Mouse (Mus musculus) limb, embryonic 15.5 days (tissue): ENCODE results near the gene Tbc1d16. TPM values are rescaled to one million over a fixed set of nuclear protein-coding genes. Genes with fewer than 3 reads are reported as not detected.
"Not testable (repeated sequence)": the region's sequence is repeated elsewhere in the genome, so short reads cannot be mapped to it uniquely, and the experiment has no call there.

ENCODE experiments used
- ATAC-seq: fragments of 200-750 bp; cut with Nextera tagmentation; 2 replicates; pipeline ENCODE4 v1.8.0; 2017; ENCODE audit warnings: low read depth, moderate TSS enrichment; ENCODE audit not compliant: insufficient number of reproducible peaks, low FRiP score, low TSS enrichment
- H3K27ac ChIP-seq: fragments of 300-500 bp; sonication (generic); 2 replicates; pipeline ENCODE4 v1.5.1; 2015; ENCODE audit warnings: moderate library complexity, mild to moderate bottlenecking, inconsistent platforms
- H3K27me3 ChIP-seq: fragments of 300-500 bp; sonication (generic); 2 replicates; pipeline ENCODE4 v1.6.1; 2015; ENCODE audit warnings: inconsistent platforms
- H3K36me3 ChIP-seq: fragments of 300-500 bp; sonication (generic); 2 replicates; pipeline ENCODE4 v1.6.1; 2015; ENCODE audit warnings: inconsistent platforms
- H3K4me1 ChIP-seq: fragments of 300-500 bp; sonication (generic); 2 replicates; pipeline ENCODE4 v1.6.1; 2015; ENCODE audit warnings: inconsistent platforms
- H3K4me2 ChIP-seq: fragments of 300-500 bp; sonication (generic); 2 replicates; pipeline ENCODE4 v1.6.1; 2015; ENCODE audit warnings: mild to moderate bottlenecking, inconsistent platforms
- H3K4me3 ChIP-seq: fragments of 300-500 bp; sonication (generic); 2 replicates; pipeline ENCODE4 v1.5.1; 2015; ENCODE audit warnings: mild to moderate bottlenecking, inconsistent platforms
- H3K9ac ChIP-seq: fragments of 300-500 bp; sonication (generic); 2 replicates; pipeline ENCODE4 v1.6.1; 2015; ENCODE audit warnings: inconsistent platforms
- H3K9me3 ChIP-seq: fragments of 300-500 bp; sonication (generic); 2 replicates; pipeline ENCODE4 v1.6.1; 2016; ENCODE audit warnings: inconsistent platforms
- WGBS: fragments of 180-500 bp; shearing (Covaris S2); methylation state at CpG from one replicate; pipeline ENCODE4 v1.1.7; 2015; 5-methylcytosine and 5-hydroxymethylcytosine counted together
- polyA plus RNA-seq: library from polyadenylated mRNA; unstranded; fragments of >200 nt; fragmentation: Nextera tagmentation; extraction: Ambion mirVana; gene quantifications from 2 replicates; pipeline ENCODE4 v1.2.1, GENCODE M21; 2015

Tbc1d16 gene
- polyA plus RNA-seq, result 17.4 and 18.3 TPM in 2 replicates

DNA sequence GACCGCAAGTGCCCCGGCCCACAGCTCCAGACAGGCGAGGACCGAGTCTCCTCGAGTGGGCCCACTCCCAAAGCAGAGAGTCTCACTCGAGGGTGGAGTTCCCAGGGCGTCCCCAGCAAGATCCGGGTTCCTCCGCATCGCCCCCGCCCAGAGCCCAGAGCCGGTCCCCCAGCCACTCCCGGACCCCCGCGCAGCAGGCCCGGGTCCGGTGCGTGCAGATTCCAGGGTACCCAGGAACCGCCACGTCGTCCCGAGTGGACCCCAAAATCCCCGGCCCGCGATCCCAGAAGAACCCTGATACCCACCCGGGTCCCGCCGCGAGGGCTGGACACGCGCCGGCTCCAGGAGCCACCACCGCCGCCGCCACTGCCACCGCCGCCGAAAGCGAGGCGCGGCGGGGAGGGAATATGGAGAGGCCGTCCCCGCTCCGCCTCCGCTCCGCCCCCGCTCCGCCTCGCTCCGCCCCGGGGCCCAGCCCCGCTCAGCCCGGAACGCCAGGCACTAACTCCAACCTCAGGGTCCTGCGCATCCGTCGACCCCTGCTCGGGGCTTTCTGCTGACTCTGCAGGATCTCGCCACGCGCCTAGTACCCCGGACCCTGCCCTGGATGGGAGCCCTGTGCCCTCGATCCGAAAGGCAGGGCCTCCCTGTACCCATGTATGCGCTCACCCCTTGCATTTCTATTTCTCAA, at the start of gene Tbc1d16, which contains the start of gene Ccdc40:
Gene Tbc1d16 (minus strand): TSS at position 409 of the 691 bp plus-strand sequence.
Gene Ccdc40 (plus strand): TSS at position 482 of the 691 bp plus-strand sequence.
- Histone ChIP-seq H3K4me2 (peak within 1 kb of the TSS; percentile 99), H3K9ac (peak within 1 kb of the TSS; percentile 59), H3K4me3 (peak within 1 kb of the TSS; percentile 66), H3K27me3 (0 out of 2 replicates have a peak, but pooled peaks cover 6% of the 10 kb centered on the region), H3K4me1 (peaks cover 49% of the 10 kb centered on the region), H3K36me3 (no peaks in the 10 kb centered on the region), H3K27ac (peak within 1 kb of the TSS; percentile 54), H3K9me3 (no peaks in the 10 kb centered on the region)
- 1% methylated on average over 64 of the region's 66 CpGs for WGBS
- peak; percentile 85 for ATAC-seq

GRCm38 (mm10) chr11:119273186-119273930, 45.1 kb upstream of the Tbc1d16 start:
- no peak overlapping the region for H3K4me3 ChIP-seq
- no peak overlapping the region for H3K4me2 ChIP-seq
- H3K27ac ChIP-seq, result no peak overlapping the region
- H3K4me1 ChIP-seq, result peaks cover 12% of the 10 kb centered on the region
- no peaks in the 10 kb centered on the region for H3K27me3 ChIP-seq
- peaks cover 53% of the 10 kb centered on the region for H3K36me3 ChIP-seq
- no peak overlapping the region for H3K9ac ChIP-seq
- no peaks in the 10 kb centered on the region for H3K9me3 ChIP-seq
- ATAC-seq, result no peak
- WGBS, result 84% methylated on average over 8 of the region's 8 CpGs

- 79% methylated on average over 3 of the region's 3 CpGs for WGBS
- peaks cover 47% of the 10 kb centered on the region for H3K36me3 ChIP-seq
These were observed 44.2 kb upstream of the Tbc1d16 start for GRCm38 (mm10) chr11:119272492-119272891.

GRCm38 (mm10) chr11:119268557-119269195, 40.4 kb upstream of the Tbc1d16 start:
- 76% methylated on average over 16 of the region's 16 CpGs for WGBS
- Histone ChIP-seq H3K4me2 (peak overlapping the region; percentile 84), H3K4me3 (peak overlapping the region; percentile 75), H3K9me3 (no peaks in the 10 kb centered on the region), H3K27me3 (no peaks in the 10 kb centered on the region), H3K4me1 (peaks cover 23% of the 10 kb centered on the region), H3K36me3 (peaks cover 20% of the 10 kb centered on the region), H3K27ac (no peak overlapping the region), H3K9ac (peak overlapping the region; percentile 60; the same call in 1 of the 2 replicates)
- no peak for ATAC-seq

More at GRCm38 (mm10) chr11:119272492-119272891, 44.2 kb upstream of the Tbc1d16 start:
- H3K9ac ChIP-seq, H3K4me3 ChIP-seq, H3K27me3 ChIP-seq, H3K27ac ChIP-seq, H3K4me2 ChIP-seq, ATAC-seq, H3K9me3 ChIP-seq: not testable (repeated sequence)
- H3K4me1 ChIP-seq, result peaks cover 19% of the 10 kb centered on the region

GRCm38 (mm10) chr11:119267768-119268556, 39.7 kb upstream of the Tbc1d16 start, which contains the start of gene Gaa:
TSS of gene Gaa (plus strand) at chr11:119267887.
- Histone ChIP-seq H3K4me1 (peaks cover 23% of the 10 kb centered on the region), H3K4me3 (peak within 1 kb of the TSS; percentile 75), H3K36me3 (peaks cover 14% of the 10 kb centered on the region), H3K4me2 (peak within 1 kb of the TSS; percentile 84), H3K9ac (peak within 1 kb of the TSS; percentile 60), H3K27ac (0 out of 2 replicates have a peak within 1 kb of the TSS, but pooled peaks have one; percentile 28), H3K27me3 (no peaks in the 10 kb centered on the region), H3K9me3 (no peaks in the 10 kb centered on the region)
- peak; percentile 78 for ATAC-seq
- 3% methylated on average over 52 of the region's 52 CpGs for WGBS

DNA sequence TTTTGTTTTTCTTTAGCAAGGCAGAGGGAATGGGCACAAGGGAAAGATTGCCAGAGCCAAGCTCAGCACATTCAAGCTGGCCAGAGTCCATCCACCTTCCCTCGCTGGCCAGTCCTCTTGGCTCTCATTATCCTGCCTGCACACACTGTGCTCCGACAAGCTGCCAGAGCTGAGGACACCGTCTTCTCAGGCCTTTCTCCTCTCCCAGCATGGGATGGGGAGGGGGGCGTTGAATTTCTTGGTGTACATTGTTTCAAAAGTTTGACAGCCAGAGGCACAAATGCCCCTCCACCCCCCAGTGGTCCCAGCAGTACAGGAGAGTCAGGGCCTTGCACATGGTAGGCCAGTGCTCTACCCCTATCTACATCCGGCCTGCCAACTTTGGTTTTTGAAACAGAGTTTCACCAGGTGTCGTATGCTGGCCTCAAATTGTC, 39.0 kb upstream of the Tbc1d16 start:
- Histone ChIP-seq H3K4me2 (peak overlapping the region; percentile 84), H3K36me3 (peaks cover 7% of the 10 kb centered on the region), H3K4me1 (peaks cover 23% of the 10 kb centered on the region), H3K27me3 (no peaks in the 10 kb centered on the region), H3K27ac (no peak overlapping the region), H3K9ac (no peak overlapping the region), H3K4me3 (peak overlapping the region; percentile 75; the same call in 1 of the 2 replicates), H3K9me3 (no peaks in the 10 kb centered on the region)
- ATAC-seq, result peak; percentile 22; the same call in 1 of the 2 replicates
- WGBS, result 51% methylated on average over 6 of the region's 6 CpGs

DNA sequence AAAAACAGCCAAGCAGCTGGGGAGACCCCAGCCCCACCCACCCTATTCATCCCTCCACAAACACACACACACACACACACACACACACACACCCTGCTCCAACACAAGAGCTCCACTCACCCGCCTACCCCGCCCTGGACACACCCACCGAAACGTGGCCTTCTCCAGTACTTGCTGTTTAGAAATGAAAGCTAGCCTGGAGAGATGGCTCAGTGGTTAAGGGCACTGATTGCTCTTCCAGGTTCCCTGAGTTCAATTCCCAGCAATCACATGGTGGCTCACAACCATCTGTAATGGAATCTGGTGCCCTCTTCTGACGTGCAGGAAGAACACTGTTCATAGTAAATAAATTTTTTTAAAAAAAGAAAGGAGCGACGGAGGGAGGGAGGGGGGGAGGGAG, 37.5 kb upstream of the Tbc1d16 start:
- H3K27me3 ChIP-seq, result no peaks in the 10 kb centered on the region
- no peak for ATAC-seq
- H3K4me2 ChIP-seq, result no peak overlapping the region
- H3K36me3 ChIP-seq, result no peaks in the 10 kb centered on the region; the same call in 1 of the 2 replicates
- H3K27ac ChIP-seq, result no peak overlapping the region
- peaks cover 23% of the 10 kb centered on the region for H3K4me1 ChIP-seq
- 72% methylated on average over 7 of the region's 7 CpGs for WGBS
- H3K9me3 ChIP-seq, result no peaks in the 10 kb centered on the region
- no peak overlapping the region for H3K4me3 ChIP-seq
- H3K9ac ChIP-seq, result no peak overlapping the region

DNA sequence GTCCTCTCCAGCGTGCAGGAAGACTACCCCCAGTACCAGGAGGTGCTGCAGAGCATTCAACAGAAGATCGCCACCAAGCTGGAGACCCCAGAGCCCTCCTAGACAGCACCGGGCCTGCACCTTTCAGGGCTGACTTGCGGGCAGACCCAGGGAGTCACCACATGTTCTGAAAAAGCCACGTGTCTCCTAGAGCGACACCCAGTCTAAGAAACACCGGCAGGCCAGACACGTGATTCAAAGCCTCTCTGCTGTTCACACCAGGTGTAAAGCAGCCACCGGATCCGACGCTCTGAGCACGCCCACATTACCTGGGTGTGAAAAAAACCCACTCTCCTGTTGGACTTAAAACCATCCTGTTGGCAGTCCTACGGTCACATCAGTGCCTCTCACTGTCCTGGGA, 36.1 kb upstream of the Tbc1d16 start:
- Histone ChIP-seq H3K36me3 (no peaks in the 10 kb centered on the region), H3K9ac (no peak overlapping the region), H3K27me3 (no peaks in the 10 kb centered on the region), H3K4me3 (no peak overlapping the region), H3K27ac (no peak overlapping the region), H3K4me2 (no peak overlapping the region), H3K9me3 (no peaks in the 10 kb centered on the region), H3K4me1 (peaks cover 18% of the 10 kb centered on the region)
- no peak for ATAC-seq
- 92% methylated on average over 13 of the region's 13 CpGs for WGBS

DNA sequence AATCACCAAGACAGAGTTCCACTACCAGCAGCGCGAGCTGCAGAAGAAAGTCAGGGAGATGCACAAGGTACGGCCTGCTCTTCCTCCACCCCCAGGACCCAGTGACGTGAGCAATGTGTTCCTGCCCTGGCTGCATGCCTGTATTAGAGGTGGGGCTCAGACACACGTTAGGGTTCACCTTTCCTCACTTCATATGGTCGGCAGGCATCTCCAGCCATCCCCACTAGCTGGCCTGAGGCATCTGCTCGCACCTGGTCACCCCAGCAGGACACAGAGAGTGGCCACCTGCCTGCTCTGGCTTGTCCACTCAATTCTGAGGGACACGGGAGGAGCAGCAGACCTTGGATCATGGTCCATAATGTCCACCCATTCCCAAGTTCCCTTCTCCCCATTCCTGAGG, 31.7 kb upstream of the Tbc1d16 start:
- 82% methylated on average over 8 of the region's 8 CpGs for WGBS
- no peaks in the 10 kb centered on the region for H3K36me3 ChIP-seq
- H3K9me3 ChIP-seq, result no peaks in the 10 kb centered on the region
- no peak for ATAC-seq
- no peak overlapping the region for H3K27ac ChIP-seq
- no peak overlapping the region for H3K9ac ChIP-seq
- H3K4me2 ChIP-seq, result no peak overlapping the region
- H3K4me3 ChIP-seq, result no peak overlapping the region
- H3K4me1 ChIP-seq, result peaks cover 3% of the 10 kb centered on the region; the same call in 1 of the 2 replicates
- H3K27me3 ChIP-seq, result no peaks in the 10 kb centered on the region

DNA sequence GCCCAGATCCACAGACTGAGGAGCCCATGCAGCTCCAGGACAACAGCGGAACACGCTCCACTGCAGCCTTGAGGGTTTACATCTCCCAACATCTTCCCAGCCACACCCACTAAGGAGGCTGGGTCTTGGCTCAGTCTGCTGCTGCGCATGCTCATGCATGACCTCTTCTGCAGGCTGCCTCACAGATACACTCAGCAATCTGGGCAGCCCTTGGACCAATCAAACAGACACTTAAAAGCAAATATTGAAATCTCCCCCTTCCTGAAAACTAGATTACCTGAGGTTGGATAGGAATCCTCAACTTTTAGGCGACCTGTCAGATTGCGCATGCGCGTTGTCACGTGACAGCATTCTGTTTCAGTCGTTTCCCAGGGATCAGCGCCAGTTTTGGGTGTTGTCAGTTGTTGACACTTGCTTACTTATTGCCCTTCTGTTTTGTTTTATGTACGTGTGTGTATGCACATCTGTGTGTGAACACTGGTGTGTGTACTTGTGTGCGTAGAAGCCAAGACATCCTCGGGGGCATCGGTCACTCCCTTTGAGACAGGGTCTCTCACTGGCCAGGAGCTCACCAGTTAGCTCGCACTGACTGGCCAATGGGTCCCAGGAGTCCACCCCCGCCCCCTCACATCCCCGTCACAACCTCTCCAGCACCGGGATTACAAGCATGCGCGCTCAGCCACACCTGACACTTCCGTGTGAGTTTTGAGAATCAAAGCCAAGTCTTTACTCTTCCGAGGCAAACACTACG, 30.4 kb upstream of the Tbc1d16 start:
- Histone ChIP-seq H3K4me1 (peaks cover 3% of the 10 kb centered on the region; the same call in 1 of the 2 replicates), H3K9ac (peak overlapping the region; percentile 23; the same call in 1 of the 2 replicates), H3K9me3 (no peaks in the 10 kb centered on the region), H3K4me2 (peak overlapping the region; percentile 42), H3K4me3 (peak overlapping the region; percentile 31), H3K36me3 (no peaks in the 10 kb centered on the region), H3K27me3 (no peaks in the 10 kb centered on the region), H3K27ac (peak overlapping the region; percentile 61)
- WGBS, result 57% methylated on average over 23 of the region's 23 CpGs
- ATAC-seq, result peak; percentile 66; the same call in 1 of the 2 replicates
